Mouse (Mus musculus) heart, adult 8-10 months (tissue): ENCODE data around the gene Htr6. TPM values are rescaled to one million over a fixed set of nuclear protein-coding genes. Genes with fewer than 3 reads are reported as not detected.

ENCODE experiments used
- DNase-seq: peaks from one replicate; pipeline ENCODE4 v3.0.0; 2022; ENCODE audit warnings: low spot score
- total RNA-seq, 4 experiments: library from RNA; stranded (reverse); gene quantifications; 2 replicates each; pipeline ENCODE4 v1.2.4; 2022

Gene Htr6
- total RNA-seq, 4 experiments from 2014 or later, result not detected

DNA sequence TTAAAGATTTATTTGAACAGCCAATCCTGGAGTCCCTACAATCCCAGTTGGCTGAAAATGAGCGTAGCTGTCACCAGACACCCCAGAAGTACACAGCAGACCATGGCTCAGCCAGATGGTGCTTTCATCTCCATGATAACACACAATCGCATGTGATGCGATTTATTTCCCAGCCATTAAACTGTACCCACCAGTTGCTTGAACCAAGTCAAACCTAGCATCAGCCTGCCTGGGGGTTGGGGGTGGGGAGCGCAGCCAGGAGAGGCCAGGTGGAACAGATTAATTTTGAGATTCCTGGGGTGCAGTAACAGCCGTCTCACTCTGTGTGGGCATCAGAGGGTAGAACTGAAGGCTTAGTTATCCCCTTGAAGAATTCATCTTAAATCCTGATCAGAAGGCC lies 29.0 kb downstream of the Htr6 start:
- no peak for DNase-seq

DNA sequence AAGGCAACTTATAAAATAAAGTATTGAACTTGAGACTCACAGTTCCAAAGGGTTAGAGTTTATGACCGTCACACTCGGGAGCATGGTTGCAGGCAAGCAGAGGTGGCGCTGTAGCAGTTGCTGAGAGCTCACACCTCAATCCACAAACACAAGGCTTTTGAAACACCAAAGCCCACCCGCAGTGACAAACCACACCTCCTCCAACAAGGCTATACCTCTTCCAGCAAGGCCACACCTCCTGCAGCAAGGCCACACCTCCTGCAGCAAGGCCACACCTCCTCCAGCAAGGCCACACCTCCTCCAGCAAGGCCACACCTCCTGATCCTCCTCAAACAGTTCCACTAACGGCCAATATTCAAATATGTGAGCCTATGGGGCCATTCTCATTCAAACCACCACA lies 30.8 kb downstream of the Htr6 start:
- no peak for DNase-seq

DNA sequence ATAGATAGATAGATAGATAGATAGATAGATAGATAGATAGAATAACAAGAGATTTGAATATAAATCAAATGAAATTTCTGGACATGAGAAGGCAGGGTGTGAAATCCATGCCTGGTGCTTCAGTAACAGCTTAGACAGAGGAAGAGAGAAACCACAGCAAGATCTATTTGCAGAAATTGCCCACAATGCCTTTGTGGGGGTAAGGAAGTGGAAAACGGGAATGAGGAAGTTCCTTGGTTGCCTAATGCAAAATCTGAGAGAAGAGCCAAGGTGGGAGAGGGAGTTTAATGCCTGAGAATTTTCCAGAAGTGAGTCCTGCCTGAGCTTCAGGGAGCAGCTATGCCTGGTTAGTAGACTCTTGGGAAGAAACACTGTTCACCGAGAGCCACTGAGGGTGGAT lies 31.8 kb downstream of the Htr6 start:
- DNase-seq, result no peak

DNA sequence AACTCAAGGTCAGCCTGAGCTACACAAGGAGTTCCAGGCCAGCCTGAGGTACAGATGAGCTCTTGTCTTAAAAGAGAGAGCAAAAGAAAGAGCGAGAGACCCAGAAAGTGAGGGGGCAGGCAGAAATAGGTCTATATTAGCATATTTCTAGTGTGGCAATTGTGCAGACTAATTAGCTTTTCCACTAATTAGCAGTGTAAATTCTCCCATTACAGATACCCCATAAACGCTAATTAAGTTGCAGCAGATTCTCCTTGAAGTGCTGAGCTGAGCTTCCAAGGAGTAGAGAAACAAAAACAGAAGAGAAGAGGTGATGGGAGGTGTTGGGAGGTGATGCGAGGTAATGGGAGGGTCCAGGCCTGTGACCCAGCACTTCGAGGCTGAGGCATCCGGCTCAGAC lies 32.8 kb downstream of the Htr6 start:
- no peak for DNase-seq

DNA sequence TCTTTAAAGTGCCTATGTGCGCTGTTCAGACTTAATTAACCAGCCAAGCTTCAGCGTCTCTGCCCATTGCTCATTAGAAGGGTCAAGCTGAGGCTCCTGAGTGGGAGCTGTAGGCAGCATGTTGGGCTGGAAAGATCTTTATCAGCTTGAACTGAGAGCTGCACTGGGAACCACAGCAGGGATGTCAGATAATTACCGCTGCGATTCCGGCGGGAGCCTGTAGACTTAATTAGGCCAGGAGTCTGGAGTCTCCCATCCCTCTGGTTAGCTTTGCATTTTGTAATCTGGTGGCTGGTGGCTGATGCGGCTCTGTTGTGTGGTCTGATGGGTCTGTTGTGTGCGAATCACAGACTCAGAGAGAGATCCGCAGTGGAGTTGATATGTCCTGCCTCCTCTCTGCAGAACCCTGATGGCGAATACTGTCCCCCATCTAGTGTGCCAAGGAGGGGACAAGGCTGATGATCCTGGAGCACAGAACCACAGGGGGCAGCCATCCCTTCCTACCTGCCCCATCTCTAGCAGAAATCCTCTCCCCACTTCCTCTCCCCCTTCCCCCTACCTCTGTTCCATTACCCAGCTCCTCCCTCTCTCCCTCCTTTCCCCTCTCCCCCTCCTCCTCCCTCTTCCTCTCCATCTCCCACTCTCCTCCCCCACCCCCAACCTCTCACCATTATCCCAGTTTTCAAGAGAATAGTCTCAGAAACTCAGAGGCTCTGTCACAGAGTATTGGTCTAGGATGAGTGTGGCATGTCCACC lies 35.1 kb downstream of the Htr6 start:
- DNase-seq, result no peak

DNA sequence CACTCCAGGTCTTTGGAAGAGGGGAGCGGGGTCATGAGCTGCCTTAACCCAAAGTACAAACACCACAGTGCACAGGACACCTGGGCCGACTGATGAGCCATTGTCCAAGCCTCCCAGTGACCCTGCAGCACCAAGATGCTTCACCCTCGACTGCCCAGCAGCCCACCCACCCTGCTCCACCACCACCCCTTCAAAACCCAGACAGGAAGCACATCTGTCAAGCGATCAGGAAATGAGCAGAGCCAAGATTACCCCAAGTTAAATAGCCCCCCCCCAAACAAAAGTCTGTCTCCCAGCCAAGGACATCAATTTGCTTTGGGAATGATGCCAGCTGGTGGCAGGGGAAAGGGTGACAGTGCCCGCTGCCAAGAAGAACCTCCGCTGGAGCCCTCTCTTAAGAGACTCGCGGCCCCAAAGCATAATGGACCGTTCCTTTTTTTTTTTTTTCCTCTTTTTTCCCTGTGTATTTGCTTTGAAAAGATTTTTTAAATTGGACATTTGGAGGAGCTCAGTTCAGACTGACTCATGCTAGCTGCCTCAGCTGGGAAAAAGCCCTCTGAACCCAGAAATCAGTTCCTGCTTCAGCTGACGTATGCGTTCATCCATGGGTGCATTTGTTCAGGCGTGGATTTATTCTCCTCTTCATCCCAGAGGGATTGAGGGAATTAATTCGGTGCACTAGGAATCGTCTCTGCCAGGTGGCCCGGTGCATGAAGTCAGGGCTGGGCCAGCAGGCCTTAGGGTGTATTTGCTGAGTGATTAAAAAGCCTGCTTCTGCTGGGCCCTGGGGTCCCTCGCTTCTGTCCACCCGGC lies 37.4 kb downstream of the Htr6 start:
- DNase-seq, result no peak

DNA sequence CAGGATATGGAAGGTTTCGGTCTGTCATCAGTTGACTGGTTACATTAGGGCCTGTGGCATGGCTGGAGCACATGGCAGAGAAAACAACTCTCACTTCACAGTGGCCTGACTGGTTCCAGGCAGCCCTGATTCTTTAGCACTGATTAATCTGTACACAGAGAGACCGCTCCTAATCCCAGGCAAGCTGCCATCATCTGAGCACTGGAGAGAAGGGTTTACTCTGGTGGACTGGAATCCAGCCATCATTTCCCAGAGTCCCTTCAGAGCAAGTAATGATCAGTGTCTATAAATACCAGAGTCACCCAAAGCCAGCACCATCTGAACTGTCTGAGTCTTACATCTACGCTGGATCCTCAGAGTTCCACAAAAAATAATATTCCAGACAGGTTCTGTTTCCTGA lies 39.6 kb downstream of the Htr6 start:
- peak; percentile 47 for DNase-seq

DNA sequence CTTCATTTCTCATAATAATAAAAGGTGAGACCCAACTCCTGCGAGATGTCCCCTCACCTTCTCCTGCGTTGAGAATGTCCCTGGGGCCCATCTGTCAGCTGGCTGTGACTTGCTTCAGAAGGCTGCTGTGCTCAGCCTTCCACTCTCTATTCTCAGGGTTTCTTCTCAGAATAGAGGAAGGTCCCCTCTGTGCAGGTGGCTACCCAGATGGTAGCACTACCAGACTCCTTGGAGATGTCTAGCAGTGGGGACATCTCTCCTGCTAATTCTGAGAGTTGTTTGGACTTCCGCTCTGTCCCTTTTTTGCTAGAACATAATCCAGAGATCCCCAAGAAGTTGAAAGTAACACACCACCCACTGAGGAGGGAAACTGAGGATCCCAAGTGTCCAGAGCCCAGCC lies 40.4 kb downstream of the Htr6 start:
- no peak for DNase-seq

DNA sequence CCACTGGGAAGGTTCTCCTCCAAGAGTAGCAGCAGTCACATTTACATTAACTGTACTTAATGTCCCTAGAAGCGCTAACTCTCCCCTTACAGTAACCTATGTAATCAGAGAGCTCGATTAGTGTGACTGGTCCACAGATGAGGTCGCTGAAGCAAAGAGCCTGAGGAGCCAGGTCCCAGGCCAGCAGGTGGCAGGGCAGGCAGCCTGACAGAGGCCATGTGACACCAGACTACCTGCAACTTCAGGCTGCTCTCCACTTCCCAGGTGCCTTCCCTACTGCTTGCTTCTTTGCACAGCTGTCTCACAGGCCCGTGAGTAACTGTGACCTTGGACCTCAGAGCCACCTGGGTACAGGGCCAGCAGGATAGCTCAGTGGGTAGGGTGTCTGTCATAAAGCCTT lies 40.8 kb downstream of the Htr6 start:
- DNase-seq, result no peak

DNA sequence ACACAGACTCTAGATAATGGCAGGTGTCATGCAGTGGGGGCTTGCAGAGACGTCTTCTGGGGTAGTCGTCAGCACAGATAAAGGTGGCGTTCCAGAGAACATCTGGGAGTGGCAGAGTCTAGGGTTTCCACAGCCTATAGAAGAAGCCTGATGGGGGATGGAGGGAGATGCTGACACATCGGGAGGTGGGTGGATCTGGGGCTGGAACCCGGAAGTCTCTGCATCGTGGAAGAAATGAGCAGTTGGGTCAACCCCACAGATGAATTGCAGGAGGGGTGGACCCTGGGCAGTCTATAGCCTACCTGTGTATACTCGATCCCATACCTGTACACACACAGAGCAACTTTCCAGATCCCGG lies 41.4 kb downstream of the Htr6 start:
- no peak for DNase-seq

DNA sequence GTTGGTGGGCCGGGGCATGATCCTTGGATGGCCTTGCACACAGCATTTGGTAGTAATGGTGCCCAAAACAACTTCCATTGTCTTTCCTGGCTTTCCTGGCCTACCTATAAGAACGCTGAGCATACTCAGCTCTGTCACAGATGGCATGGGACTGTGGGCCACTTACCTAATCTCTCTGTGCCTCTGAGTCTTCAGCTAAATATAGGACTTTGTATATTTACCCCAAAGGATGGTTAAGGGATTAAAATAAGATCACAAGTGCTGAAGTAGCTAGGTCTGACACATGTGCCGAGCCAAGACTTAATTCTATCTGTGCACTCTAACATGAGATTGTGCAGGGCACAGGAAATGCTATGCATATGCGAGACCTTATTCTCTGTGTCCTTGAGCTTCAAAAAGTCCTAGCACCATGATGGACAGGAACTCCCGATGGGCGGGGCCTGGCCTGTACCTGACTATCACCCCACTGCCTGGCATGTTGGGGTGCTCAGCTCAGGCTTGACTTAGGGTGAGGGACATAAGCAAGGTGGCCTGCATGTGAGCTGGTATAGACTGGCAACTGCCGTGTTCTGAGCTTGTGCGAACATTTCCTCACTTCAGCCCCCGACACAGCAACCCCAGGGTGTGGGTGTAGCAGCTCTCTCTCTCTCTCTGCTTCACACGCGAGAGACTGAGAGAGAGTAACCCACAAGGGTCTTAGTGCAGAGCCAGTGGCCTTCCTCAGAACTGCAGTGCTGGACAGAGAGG lies 41.9 kb downstream of the Htr6 start:
- DNase-seq, result no peak

DNA sequence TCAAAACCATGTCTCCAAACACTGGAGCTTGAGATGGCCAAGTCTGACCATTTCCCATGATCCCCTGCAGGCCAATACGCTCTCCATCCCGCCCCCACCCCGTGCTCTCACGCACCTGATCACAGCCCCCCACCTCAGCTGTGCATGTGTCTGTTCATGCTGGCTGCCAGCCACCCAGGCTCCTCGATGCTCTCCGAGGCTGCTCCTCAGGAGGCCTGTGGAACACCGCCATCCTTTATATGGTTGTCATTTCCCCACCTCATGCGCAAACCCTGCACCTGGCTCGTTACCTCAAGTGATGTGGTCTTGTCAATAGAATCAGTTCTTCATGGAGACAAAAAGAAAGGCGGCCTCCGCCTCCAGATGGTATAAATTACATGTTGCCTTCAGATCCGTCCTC lies 42.8 kb downstream of the Htr6 start:
- no peak for DNase-seq

DNA sequence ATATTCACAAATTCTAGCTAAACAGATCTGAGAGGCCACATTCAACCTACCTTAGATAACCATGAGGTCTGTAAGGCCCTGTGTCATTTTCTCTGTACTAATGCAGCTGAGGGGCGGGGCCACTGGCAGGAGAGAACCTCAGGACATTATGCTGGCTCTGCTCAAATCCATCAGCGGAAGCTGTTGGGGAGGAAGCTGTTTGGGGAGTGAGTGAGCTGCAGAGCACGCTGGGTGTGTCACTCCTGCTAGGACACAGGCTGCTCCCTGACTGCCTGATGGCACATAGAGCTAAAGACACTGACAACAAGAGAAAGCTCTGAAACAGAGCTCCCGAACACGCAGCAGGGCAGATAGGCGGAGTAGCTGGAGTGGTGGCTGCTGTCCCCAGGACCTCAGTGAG lies 44.7 kb downstream of the Htr6 start:
- DNase-seq, result peak; percentile 19

DNA sequence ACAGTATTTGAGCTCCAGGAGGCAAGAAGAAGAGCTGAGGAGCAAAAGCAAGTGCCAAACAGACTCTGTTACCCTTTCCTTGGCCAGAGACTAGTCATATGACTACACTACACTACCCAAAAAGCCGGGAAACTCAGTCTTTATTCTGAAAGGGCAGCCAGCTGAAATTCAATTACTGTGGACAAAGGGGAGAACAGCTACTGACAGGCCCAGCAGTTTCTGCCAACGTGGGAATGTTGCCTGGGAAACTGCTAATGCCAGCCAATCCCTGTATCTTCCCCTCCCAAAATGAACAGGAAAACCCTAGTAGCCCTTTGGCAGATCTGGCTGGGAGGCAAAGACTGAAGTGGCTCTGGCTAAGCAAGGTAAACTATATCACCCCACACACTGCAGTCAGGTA lies 51.0 kb downstream of the Htr6 start:
- no peak for DNase-seq

DNA sequence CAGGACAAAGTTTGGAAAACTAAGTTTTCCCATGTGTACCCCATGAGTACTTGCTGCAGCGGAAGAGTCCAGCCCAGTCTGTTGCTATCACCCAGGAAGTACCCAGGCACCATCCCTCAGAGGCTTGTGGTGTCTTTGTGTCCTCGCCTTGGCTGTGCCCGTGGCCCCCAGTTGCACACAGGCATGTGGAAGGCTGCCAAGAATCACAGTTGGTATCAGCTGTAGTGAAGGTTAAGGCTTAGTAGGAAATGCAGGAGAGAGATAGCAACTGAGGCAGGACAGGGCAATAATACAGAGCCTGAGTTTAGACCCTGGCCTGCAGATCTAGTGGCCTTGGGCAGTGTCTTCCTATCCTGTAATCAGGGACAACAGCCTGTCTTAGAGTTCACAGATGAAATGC lies 55.0 kb downstream of the Htr6 start:
- no peak for DNase-seq

DNA sequence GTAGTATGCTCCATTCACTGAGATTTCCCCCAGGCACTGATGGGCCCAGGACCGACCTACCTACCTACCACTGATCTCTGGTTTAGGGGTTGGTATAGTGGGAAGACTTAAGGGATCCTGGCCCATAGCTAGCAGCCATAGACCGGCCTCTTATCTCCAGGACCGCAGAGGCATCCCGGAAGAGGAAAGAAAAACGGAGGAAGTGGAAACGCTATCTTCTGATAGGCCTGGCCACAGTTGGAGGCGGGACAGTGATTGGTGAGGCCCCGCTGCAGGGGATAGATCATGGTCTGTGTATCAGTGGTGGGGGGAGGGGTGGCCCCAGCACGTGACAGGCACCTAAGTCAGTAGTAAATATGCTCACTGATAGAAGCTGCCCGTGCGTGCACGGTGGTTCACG lies 56.0 kb downstream of the Htr6 start:
- no peak for DNase-seq

DNA sequence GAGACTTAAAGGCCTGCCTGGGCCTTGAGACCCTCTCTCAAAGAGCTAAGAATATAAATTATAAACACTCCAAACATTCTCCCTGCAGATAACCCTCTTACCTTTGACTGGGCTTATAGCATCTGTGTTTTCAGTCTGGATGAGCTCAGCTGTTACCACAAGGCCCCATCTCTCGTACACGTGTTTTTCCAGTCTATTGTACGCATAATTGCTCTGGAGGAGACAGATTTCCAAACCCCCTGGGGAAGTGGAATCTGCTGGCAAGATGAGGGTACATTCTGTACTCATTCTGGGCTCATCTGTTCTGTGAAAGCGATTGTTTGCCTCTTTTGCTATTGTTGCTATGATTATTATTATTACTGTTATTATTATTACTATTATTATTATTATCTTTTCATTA lies 56.4 kb downstream of the Htr6 start:
- DNase-seq, result no peak

DNA sequence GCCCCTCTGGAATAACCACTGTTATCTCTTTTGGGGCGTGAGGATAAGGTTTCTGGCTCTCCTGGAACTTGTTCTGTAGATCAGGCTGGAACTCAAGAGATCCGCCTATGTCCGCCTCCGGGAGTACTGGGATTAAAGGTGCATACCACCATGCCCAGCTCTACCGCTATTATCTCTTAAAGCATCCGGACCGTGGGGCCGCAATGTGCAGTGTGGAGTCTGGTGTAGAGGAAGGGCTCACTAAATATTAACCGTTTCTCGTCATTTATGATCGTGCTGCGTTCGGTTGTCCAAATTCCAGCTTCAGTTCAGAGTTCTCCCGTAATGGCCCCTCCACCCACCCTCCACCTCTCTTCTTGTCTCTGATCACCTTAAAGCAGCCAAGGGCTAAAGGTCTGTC lies 57.0 kb downstream of the Htr6 start:
- no peak for DNase-seq

DNA sequence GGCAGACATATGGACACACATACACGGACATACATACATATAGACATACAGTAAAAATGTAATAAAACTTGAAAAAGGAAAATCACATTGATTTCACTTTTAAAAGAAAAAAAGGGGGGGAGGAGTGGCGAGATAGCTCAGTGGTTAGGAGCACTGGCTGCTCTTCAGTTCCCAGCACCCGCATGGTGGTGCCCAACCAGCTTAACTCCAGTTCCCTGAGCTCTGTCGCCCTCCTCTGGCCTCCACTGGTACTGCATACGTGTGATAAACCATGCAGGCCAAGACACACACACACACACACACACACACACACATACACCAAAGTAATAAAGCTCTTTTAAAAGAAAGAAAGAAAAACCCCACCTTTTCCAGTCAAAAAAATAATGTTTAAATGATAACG lies 60.6 kb downstream of the Htr6 start:
- DNase-seq, result no peak

DNA sequence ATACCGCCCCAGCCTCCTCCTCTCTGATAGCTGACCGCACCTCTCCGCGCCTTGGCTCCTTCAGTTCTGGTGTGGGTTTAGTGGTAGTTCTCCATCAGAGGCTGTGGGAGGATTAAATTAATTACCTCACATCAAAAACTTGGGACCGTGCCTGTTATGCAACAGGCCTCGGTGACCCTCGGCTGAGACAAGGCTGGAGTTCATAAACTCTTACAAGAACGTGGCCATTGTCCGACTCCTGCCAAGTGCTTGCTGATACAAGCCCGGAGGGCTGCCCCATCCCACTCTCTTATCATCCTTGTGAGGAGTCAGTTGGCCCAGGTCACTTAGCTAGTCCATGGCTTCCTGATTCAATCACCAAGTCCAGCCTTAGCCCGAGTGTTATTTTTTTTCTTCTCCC lies 62.1 kb downstream of the Htr6 start:
- no peak for DNase-seq

DNA sequence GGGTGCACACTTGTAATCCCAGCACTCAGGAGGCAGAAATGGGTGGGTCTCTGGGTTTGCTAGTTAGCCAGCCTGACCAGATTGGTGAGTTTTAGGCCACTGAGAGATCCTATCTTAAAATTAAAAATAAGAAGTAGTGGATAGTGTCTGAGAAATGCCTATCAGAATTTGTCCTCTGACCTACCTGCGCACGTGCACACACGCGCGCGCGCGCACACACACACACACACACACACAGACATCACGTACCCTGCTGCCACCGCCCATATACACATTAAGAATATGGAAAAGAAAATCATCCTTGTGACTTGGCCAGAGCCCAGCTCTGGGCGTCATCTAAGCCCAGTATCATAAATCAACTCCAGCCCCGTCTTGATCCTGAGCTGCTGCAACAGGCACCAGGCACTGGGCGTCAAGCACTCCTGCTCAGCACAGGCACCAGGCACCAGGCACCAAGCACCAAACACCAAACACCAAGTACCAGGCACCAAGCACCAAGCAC lies 64.1 kb downstream of the Htr6 start:
- DNase-seq, result no peak
